Mouse (Mus musculus) lung, postnatal 0 days (tissue): ENCODE measurements around the gene Adamts18. TPM values are rescaled to one million over a fixed set of nuclear protein-coding genes. Genes with fewer than 3 reads are reported as not detected.

ENCODE experiments used
- ATAC-seq: fragments of 200-750 bp; cut with Nextera tagmentation; 2 replicates; pipeline ENCODE4 v1.8.0; 2017; ENCODE audit warnings: moderate library complexity
- DNase-seq: peaks from one replicate; pipeline ENCODE4 v3.0.0-alpha.2; 2016; ENCODE audit warnings: low spot score
- H3K27ac ChIP-seq: fragments of 300-500 bp; sonication (generic); 2 replicates; pipeline ENCODE4 v1.5.1; 2014; ENCODE audit warnings: antibody characterized with exemption, mild to moderate bottlenecking, low read length, mixed read lengths
- H3K27me3 ChIP-seq: fragments of 300-500 bp; sonication (generic); replicated peaks from 2 replicates; pipeline ENCODE4 v1.6.1; 2014; ENCODE audit warnings: low read length, mixed read lengths; ENCODE audit not compliant: insufficient read depth
- H3K36me3 ChIP-seq: fragments of 300-500 bp; sonication (generic); 2 replicates; pipeline ENCODE4 v1.6.1; 2014; ENCODE audit warnings: low read length, mixed read lengths; ENCODE audit not compliant: insufficient read depth
- H3K4me1 ChIP-seq: fragments of 300-500 bp; sonication (generic); 2 replicates; pipeline ENCODE4 v1.6.1; 2014; ENCODE audit warnings: antibody characterized with exemption, low read depth, low read length, mixed read lengths; ENCODE audit not compliant: insufficient read depth
- H3K4me2 ChIP-seq: fragments of 300-500 bp; sonication (generic); replicated peaks from 2 replicates; pipeline ENCODE4 v1.6.1; 2014; ENCODE audit warnings: low read depth, mild to moderate bottlenecking, low read length, moderate library complexity, mixed read lengths
- H3K4me3 ChIP-seq: fragments of 300-500 bp; sonication (generic); 2 replicates; pipeline ENCODE4 v1.5.1; 2014; ENCODE audit warnings: low read depth, low read length
- H3K9ac ChIP-seq: fragments of 300-500 bp; sonication (generic); replicated peaks from 2 replicates; pipeline ENCODE4 v1.6.1; 2014; ENCODE audit warnings: low read depth, mild to moderate bottlenecking
- H3K9me3 ChIP-seq: fragments of 300-500 bp; sonication (generic); 2 replicates; pipeline ENCODE4 v1.6.1; 2016; ENCODE audit warnings: low read length, mixed read lengths
- CTCF ChIP-seq: IDR thresholded peaks from 2 replicates; pipeline ENCODE4 v1.5.1; 2016; ENCODE audit warnings: antibody characterized with exemption, mild to moderate bottlenecking
- EP300 ChIP-seq: IDR thresholded peaks from 2 replicates; pipeline ENCODE4 v1.6.1; 2016; ENCODE audit warnings: antibody characterized with exemption, mild to moderate bottlenecking, control low read depth
- WGBS: fragments of 180-500 bp; shearing (Covaris S2); extraction: QIAGEN DNeasy Blood & Tissue Kit; methylation state at CpG from one replicate; pipeline ENCODE4 v1.1.7; 2014; 5-methylcytosine and 5-hydroxymethylcytosine counted together
- polyA plus RNA-seq: library from polyadenylated mRNA; unstranded; fragments of >200 nt; fragmentation: Nextera tagmentation; extraction: Ambion mirVana; gene quantifications from 2 replicates; pipeline ENCODE4 v1.2.1, GENCODE M21; 2015

The Adamts18 gene
- polyA plus RNA-seq, 1 experiment from 2014 or later, result 0.23 TPM

- WGBS, result 39% methylated on average over 3 of the region's 3 CpGs
- Histone ChIP-seq H3K27ac (no peak overlapping the region), H3K9ac (no peak overlapping the region), H3K36me3 (no peaks in the 10 kb centered on the region), H3K4me2 (no peak overlapping the region), H3K4me3 (no peak overlapping the region), H3K27me3 (no peaks in the 10 kb centered on the region), H3K4me1 (no peaks in the 10 kb centered on the region), H3K9me3 (no peaks in the 10 kb centered on the region)
- DNase-seq (peak; percentile 9), ATAC-seq (no peak)
- TF ChIP-seq CTCF (no peak), EP300 (no peak)
These were observed 30.0 kb upstream of the Adamts18 start for GRCm38 (mm10) chr8:113878411-113879006.

GRCm38 (mm10) chr8:113873446-113874120, 25.0 kb upstream of the Adamts18 start:
- H3K4me3 ChIP-seq, result no peak overlapping the region
- no peak overlapping the region for H3K4me2 ChIP-seq
- WGBS, result 63% methylated on average over 12 of the region's 12 CpGs

GRCm38 (mm10) chr8:113872436-113872835, 23.9 kb upstream of the Adamts18 start:
- H3K9ac ChIP-seq, result no peak overlapping the region
- H3K27ac ChIP-seq, result no peak overlapping the region
- no peak overlapping the region for H3K4me2 ChIP-seq
- 87% methylated on average over 6 of the region's 6 CpGs for WGBS
- H3K36me3 ChIP-seq, result no peaks in the 10 kb centered on the region
- TF ChIP-seq CTCF, result no peak
- no peak for TF ChIP-seq EP300
- no peaks in the 10 kb centered on the region for H3K4me1 ChIP-seq
- DNase-seq (no peak), ATAC-seq (no peak)
- H3K27me3 ChIP-seq, result no peaks in the 10 kb centered on the region
- H3K4me3 ChIP-seq, result no peak overlapping the region
- H3K9me3 ChIP-seq, result no peaks in the 10 kb centered on the region

More at GRCm38 (mm10) chr8:113873446-113874120, 25.0 kb upstream of the Adamts18 start:
- no peak for DNase-seq
- H3K27ac ChIP-seq, result no peak overlapping the region
- TF ChIP-seq CTCF (no peak), EP300 (no peak)
- H3K36me3 ChIP-seq, result no peaks in the 10 kb centered on the region
- no peaks in the 10 kb centered on the region for H3K4me1 ChIP-seq
- no peaks in the 10 kb centered on the region for H3K9me3 ChIP-seq
- no peak overlapping the region for H3K9ac ChIP-seq
- no peaks in the 10 kb centered on the region for H3K27me3 ChIP-seq
- no peak for ATAC-seq

GRCm38 (mm10) chr8:113866530-113866929, 18.0 kb upstream of the Adamts18 start:
- 74% methylated on average over 4 of the region's 4 CpGs for WGBS
- no peaks in the 10 kb centered on the region for H3K36me3 ChIP-seq

GRCm38 (mm10) chr8:113865326-113866093, 17.0 kb upstream of the Adamts18 start:
- Histone ChIP-seq H3K9ac (no peak overlapping the region), H3K4me2 (no peak overlapping the region), H3K4me3 (no peak overlapping the region), H3K27me3 (no peaks in the 10 kb centered on the region), H3K36me3 (no peaks in the 10 kb centered on the region), H3K4me1 (no peaks in the 10 kb centered on the region), H3K27ac (no peak overlapping the region), H3K9me3 (no peaks in the 10 kb centered on the region)
- DNase-seq, result peak; percentile 16
- 44% methylated on average over 13 of the region's 13 CpGs for whole genome bisulfite sequencing
- ATAC-seq, result no peak
- no peak for TF ChIP-seq EP300
- TF ChIP-seq CTCF, result no peak

More at GRCm38 (mm10) chr8:113866530-113866929, 18.0 kb upstream of the Adamts18 start:
- H3K4me1 ChIP-seq, result no peaks in the 10 kb centered on the region
- no peak overlapping the region for H3K4me2 ChIP-seq
- no peak overlapping the region for H3K4me3 ChIP-seq
- H3K9me3 ChIP-seq, result no peaks in the 10 kb centered on the region
- H3K9ac ChIP-seq, result no peak overlapping the region
- TF ChIP-seq EP300 (no peak), CTCF (no peak)
- ATAC-seq, result no peak
- H3K27ac ChIP-seq, result no peak overlapping the region
- H3K27me3 ChIP-seq, result no peaks in the 10 kb centered on the region
- no peak for DNase-seq
